Mouse (Mus musculus) heart, embryonic 14.5 days (tissue): ENCODE data around the gene Naa80. TPM values are rescaled to one million over a fixed set of nuclear protein-coding genes. Genes with fewer than 3 reads are reported as not detected.
A peak's percentile ranks its signal among the peaks of the same experiment; 100 is the strongest.

Experiments
- ATAC-seq: fragments of 200-750 bp; cut with Nextera tagmentation; 2 replicates; pipeline ENCODE4 v1.8.0; 2017; ENCODE audit warnings: low read depth, moderate TSS enrichment; ENCODE audit not compliant: insufficient number of reproducible peaks, insufficient read depth, low FRiP score
- H3K27ac ChIP-seq, 2 experiments: fragments of 200-500 bp in 1 of 2; fragments of 300-500 bp in 1 of 2; sonication (generic) in 1 of 2; replicated peaks in 1 of 2; 2 replicates each; pipeline ENCODE4 v1.5.1; 2012 to 2014; ENCODE audit warnings: low read depth in 2 of 2, low read length in 2 of 2, control low read depth in 1 of 2, mild to moderate bottlenecking in 1 of 2, mixed read lengths in 1 of 2; ENCODE audit not compliant: control insufficient read depth in 1 of 2, insufficient read depth in 1 of 2
- H3K27me3 ChIP-seq: fragments of 300-500 bp; sonication (generic); 2 replicates; pipeline ENCODE4 v1.6.1; 2014; ENCODE audit warnings: mild to moderate bottlenecking, low read length, control low read depth; ENCODE audit not compliant: control insufficient read depth, insufficient read depth
- H3K36me3 ChIP-seq: fragments of 300-500 bp; sonication (generic); 2 replicates; pipeline ENCODE4 v1.6.1; 2014; ENCODE audit warnings: mild to moderate bottlenecking, control low read depth, low read length, mixed read lengths; ENCODE audit not compliant: control insufficient read depth, insufficient read depth
- H3K4me1 ChIP-seq, 2 experiments: fragments of 200-500 bp in 1 of 2; fragments of 300-500 bp in 1 of 2; sonication (generic) in 1 of 2; 2 replicates each; pipeline ENCODE4 v1.6.1; 2012 to 2014; ENCODE audit warnings: low read length in 2 of 2, control low read depth in 1 of 2, mixed read lengths in 1 of 2; ENCODE audit not compliant: control insufficient read depth in 2 of 2, insufficient read depth in 2 of 2
- H3K4me2 ChIP-seq: fragments of 300-500 bp; sonication (generic); 2 replicates; pipeline ENCODE4 v1.6.1; 2014; ENCODE audit warnings: mild to moderate bottlenecking, low read length
- H3K4me3 ChIP-seq, 2 experiments: fragments of 200-500 bp in 1 of 2; fragments of 300-500 bp in 1 of 2; sonication (generic) in 1 of 2; 2 replicates each; pipeline ENCODE4 v1.5.1; 2012 to 2014; ENCODE audit warnings: low read length in 2 of 2, mild to moderate bottlenecking in 2 of 2, control low read depth in 1 of 2, low read depth in 1 of 2, moderate library complexity in 1 of 2; ENCODE audit not compliant: control insufficient read depth in 1 of 2, insufficient read depth in 1 of 2
- H3K9ac ChIP-seq: fragments of 300-500 bp; sonication (generic); 2 replicates; pipeline ENCODE4 v1.6.1; 2014; ENCODE audit warnings: mild to moderate bottlenecking, low read length
- H3K9me3 ChIP-seq: fragments of 300-500 bp; sonication (generic); 2 replicates; pipeline ENCODE4 v1.6.1; 2016; ENCODE audit warnings: low read length, control low read depth; ENCODE audit not compliant: control insufficient read depth
- WGBS: fragments of 180-500 bp; shearing (Covaris S2); extraction: QIAGEN DNeasy Blood & Tissue Kit; methylation state at CpG from one replicate; pipeline ENCODE4 v1.1.7; 2014; 5-methylcytosine and 5-hydroxymethylcytosine counted together
- polyA plus RNA-seq: library from polyadenylated mRNA; unstranded; fragments of >200 nt; fragmentation: Nextera tagmentation; extraction: Ambion mirVana; gene quantifications from 2 replicates; pipeline ENCODE4 v1.2.1, GENCODE M21; 2014

Naa80 gene
- polyA plus RNA-seq, 1 experiment from 2014 or later: 14.9 TPM

DNA sequence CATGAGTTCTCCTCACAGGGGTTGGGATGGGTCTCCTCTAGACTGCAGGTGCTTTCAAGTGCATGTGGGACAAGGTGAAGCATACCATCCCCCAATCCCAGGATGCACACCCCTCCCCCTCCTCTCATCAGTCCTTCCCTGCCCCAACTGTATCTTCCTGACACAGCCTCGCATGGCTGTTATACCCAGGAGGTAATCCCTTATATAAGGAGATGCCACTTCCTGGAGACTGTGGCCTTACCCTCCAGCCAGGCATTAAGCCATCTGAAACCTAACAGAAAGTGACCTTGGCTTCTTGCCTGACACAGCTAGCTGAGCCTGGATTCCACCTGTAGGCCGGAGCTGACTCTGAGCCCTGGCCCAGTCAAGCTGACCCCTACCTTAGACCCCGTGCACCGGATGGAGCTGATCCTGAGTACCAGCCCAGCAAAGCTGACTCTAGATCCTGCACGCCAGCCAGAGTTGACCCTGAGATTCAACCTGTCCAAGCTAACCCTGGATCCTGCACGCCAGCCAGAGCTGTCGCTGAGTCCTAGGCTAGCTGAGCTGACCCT lies 3.9 kb downstream of the Naa80 start:
- H3K9me3 ChIP-seq: no peaks in the 10 kb centered on the region
- H3K9ac ChIP-seq: no peak overlapping the region
- peaks cover 18% of the 10 kb centered on the region for H3K36me3 ChIP-seq
- no peak for ATAC-seq
- H3K27ac ChIP-seq: no peak overlapping the region
- H3K4me2 ChIP-seq: no peak overlapping the region
- no peak overlapping the region for H3K4me3 ChIP-seq
- H3K27me3 ChIP-seq: no peaks in the 10 kb centered on the region
- 88% methylated on average over 7 of the region's 7 CpGs for WGBS
- H3K4me1 ChIP-seq: peaks cover 6 to 16% of the 10 kb centered on the region in 2 experiments; a peak in 3 of 4 replicates

DNA sequence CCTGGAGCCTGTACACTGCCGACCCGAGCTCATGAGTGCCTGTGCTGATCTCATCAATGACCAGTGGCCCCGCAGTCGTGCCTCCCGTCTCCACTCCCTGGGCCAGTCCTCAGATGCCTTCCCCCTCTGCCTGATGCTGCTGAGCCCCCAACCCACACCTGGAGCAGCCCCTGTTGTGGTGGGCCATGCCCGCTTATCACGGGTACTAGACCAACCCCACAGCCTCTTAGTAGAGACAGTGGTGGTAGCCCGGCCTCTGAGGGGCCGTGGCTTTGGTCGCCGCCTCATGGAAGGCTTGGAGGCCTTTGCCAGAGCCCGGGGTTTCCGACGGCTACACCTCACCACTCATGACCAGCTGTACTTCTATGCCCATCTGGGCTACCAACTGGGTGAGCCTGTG lies 4.5 kb downstream of the Naa80 start:
- H3K9ac ChIP-seq: no peak overlapping the region
- H3K9me3 ChIP-seq: no peaks in the 10 kb centered on the region
- WGBS: 88% methylated on average over 14 of the region's 14 CpGs
- peaks cover 18% of the 10 kb centered on the region for H3K36me3 ChIP-seq
- peaks cover 6 to 19% of the 10 kb centered on the region in 2 experiments; a peak in 3 of 4 replicates for H3K4me1 ChIP-seq
- H3K4me2 ChIP-seq: no peak overlapping the region
- no peak for ATAC-seq
- H3K4me3 ChIP-seq: no peak overlapping the region
- H3K27ac ChIP-seq: no peak overlapping the region
- H3K27me3 ChIP-seq: no peaks in the 10 kb centered on the region

DNA sequence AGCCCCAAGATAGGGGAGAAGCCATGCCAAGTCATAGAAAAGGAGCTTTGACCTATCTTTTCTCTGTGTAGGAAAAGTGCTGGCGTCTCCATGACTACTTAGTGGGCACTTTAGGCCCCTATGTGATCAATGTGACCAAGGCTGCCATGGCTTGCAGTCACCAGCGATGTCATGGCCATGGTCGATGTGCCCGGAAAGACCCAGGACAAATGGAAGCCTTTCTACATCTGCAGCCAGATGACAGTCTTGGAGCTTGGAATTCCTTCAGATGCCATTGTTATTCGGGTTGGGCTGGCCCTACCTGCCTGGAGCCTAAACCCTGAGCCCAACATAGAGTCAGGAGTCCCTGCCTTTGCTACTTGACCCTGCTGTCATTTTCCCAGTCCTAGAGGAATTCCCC lies 7.8 kb downstream of the Naa80 start:
- Histone ChIP-seq H3K9ac (no peak overlapping the region), H3K4me1 (peaks cover 25 to 35% of the 10 kb centered on the region in 2 experiments), H3K36me3 (peaks cover 39% of the 10 kb centered on the region), H3K4me2 (no peak overlapping the region), H3K9me3 (no peaks in the 10 kb centered on the region), H3K27me3 (no peaks in the 10 kb centered on the region), H3K4me3 (no peak overlapping the region), H3K27ac (no peak overlapping the region)
- WGBS: 84% methylated on average over 5 of the region's 5 CpGs
- ATAC-seq: no peak

DNA sequence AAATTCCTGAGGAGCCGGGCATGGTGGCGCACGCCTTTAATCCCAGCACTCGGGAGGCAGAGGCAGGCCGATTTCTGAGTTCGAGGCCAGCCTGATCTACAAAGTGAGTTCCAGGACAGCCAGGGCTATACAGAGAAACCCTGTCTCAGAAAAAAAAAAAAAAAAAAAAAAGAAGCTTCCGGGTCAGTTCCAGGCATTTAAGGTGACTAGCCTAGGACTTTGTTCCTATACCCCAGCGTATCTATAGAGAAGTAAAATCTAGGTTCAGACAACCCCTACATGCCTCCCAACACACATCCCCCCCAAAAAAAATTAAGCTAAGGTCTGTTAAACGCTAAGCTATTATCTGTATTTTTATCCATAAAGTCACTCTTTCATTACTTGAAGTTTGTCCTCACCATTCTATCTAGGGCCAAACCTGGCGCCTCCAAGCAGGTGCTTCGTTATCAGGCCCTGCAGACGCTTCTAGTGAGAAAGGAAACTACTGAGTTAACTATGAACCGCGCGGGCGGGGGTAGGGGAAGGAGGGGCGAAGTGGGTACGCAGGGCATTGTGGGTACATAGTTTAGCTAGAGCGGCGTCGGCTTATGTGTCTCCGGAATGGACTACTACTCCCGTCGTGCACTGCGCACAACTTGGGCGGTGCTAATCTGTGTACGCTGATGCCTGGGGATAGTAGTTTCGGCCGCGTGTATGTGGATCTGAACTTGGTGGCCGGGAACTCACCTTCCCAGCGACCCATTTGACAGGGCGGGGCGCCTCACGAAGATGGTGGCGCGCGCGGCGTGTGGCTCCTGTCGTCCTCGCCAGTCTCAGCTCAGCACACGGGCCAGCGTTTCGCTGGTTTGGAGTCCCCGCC lies 8.5 kb downstream of the Naa80 start, which contains the start of gene Ifrd2:
TSS of gene Ifrd2 (plus strand) at position 669 of the 859 bp plus-strand sequence.
- H3K27ac ChIP-seq: peak within 1 kb of the TSS; percentile 17 to 64; a peak in 3 of 4 replicates
- no peaks in the 10 kb centered on the region for H3K27me3 ChIP-seq
- H3K9me3 ChIP-seq: no peaks in the 10 kb centered on the region
- H3K4me2 ChIP-seq: peak within 1 kb of the TSS; percentile 94
- peak; percentile 97 for ATAC-seq
- peaks cover 23 to 30% of the 10 kb centered on the region in 2 experiments for H3K4me1 ChIP-seq
- H3K9ac ChIP-seq: peak within 1 kb of the TSS; percentile 79
- peaks cover 46% of the 10 kb centered on the region for H3K36me3 ChIP-seq
- 11% methylated on average over 46 of the region's 46 CpGs for WGBS
- H3K4me3 ChIP-seq: peak within 1 kb of the TSS; percentile 64 to 70

DNA sequence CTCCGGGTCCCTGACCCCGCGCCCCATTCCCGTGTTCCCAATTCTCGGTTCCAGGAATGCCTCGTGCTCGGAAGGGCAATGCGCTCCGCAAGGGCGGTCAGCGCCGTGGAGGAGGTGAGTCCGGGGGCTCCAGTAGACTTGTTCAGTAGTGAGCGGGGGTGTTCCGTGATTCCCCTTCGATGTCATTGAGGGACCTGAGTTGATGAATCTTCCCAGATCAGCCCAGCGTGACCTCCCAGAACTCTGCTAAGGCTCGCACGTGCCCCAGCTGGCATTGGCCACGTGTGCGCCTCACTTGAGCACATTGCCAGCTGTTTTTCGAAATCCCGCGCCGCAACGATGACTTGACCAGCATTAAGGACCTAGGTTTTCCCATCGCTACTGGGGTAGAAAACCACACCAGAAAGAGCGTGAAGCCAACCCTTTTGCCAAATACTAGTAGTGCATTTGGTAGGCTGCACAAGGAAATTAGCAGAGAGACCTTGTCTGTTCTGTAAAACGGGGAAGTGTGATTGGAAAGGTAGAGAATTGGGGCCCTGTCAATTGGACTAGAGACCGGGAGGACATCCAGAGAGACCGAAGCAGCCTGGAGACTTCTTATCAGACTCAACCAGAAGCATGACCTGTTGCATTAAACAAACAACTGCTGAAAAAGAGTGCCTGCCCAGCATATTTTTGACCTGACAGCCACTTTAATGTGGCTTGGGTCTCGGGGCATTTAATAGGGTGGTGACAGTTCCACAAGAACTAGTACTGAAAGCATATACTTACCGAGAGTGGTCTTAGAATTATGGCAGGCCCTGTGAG lies 9.3 kb downstream of the Naa80 start:
- peaks cover 24 to 38% of the 10 kb centered on the region in 2 experiments for H3K4me1 ChIP-seq
- peak overlapping the region; percentile 17 to 64; a peak in 3 of 4 replicates for H3K27ac ChIP-seq
- H3K27me3 ChIP-seq: no peaks in the 10 kb centered on the region
- peak overlapping the region; percentile 64 to 70 for H3K4me3 ChIP-seq
- peak overlapping the region; percentile 79 for H3K9ac ChIP-seq
- ATAC-seq: no peak; the same call in 1 of the 2 replicates
- H3K36me3 ChIP-seq: peaks cover 48% of the 10 kb centered on the region
- H3K4me2 ChIP-seq: peak overlapping the region; percentile 94
- H3K9me3 ChIP-seq: no peaks in the 10 kb centered on the region
- WGBS: under 1% methylated on average over 33 of the region's 33 CpGs

DNA sequence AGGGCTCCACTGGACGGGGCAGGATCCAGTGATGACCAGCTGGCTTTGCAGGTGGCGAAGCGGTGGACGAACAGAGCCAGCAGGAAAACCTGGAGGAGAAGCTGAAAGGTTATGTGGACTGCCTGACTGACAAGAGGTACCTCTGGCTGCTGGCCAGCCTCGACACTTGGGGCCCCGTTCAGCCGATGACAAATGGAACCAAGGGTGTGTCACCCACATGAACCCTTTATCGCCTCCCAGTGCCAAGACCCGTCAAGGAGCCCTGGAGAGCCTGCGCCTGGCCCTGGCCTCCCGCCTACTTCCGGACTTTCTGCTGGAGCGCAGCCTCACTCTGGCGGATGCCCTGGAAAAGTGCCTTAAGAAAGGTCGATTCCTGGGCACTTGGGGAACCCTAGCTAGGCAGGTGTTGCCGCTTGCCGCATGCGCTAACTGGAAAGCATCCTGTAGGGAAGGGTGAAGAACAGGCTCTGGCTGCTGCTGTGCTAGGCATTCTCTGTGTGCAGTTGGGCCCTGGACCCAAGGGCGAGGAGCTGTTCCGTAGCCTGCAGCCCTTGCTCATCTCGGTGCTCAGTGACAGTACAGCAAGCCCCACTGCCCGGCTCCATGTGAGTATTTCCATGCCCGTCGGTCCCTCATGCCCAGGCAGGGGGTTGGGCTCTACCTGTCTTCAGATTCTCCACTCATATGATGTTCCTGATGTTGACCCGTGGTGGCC lies 11.5 kb downstream of the Naa80 start:
- H3K4me1 ChIP-seq: peaks cover 33 to 48% of the 10 kb centered on the region in 2 experiments
- peak overlapping the region; percentile 5; the same call in 1 of the 2 replicates for H3K9ac ChIP-seq
- H3K27ac ChIP-seq: peak overlapping the region; percentile 40 to 57; a peak in 3 of 4 replicates
- H3K27me3 ChIP-seq: no peaks in the 10 kb centered on the region
- H3K4me2 ChIP-seq: peak overlapping the region; percentile 94; the same call in 1 of the 2 replicates
- no peak overlapping the region for H3K4me3 ChIP-seq
- WGBS: 55% methylated on average over 25 of the region's 25 CpGs
- H3K36me3 ChIP-seq: peaks cover 54% of the 10 kb centered on the region
- no peaks in the 10 kb centered on the region for H3K9me3 ChIP-seq
- ATAC-seq: no peak

DNA sequence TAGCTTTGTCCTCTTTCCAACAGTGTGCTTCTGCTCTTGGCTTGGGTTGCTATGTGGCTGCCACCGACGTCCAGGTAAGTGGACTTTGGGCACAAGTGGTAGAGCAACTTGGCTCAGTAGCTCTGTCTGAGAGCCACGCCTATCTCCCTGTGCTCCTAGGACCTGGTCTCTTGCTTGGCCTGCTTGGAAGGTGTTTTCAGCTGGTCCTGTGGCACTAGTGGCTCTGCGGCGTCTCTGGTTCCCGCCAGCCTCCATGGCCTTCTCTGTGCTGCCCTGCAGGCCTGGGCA lies 12.0 kb downstream of the Naa80 start:
- H3K36me3 ChIP-seq: peaks cover 58% of the 10 kb centered on the region
- no peak overlapping the region for H3K9ac ChIP-seq
- H3K4me1 ChIP-seq: peaks cover 33 to 48% of the 10 kb centered on the region in 2 experiments
- no peak overlapping the region for H3K4me2 ChIP-seq
- no peaks in the 10 kb centered on the region for H3K27me3 ChIP-seq
- ATAC-seq: no peak
- WGBS: 94% methylated on average over 6 of the region's 6 CpGs
- H3K9me3 ChIP-seq: no peaks in the 10 kb centered on the region
- peak overlapping the region in 1 of 2 experiments; percentile 57; a peak in 1 of 4 replicates for H3K27ac ChIP-seq
- no peak overlapping the region for H3K4me3 ChIP-seq
